Mouse (Mus musculus) MEL (cell line): ENCODE data around the gene Fam43b. TPM values are rescaled to one million over a fixed set of nuclear protein-coding genes. Genes with fewer than 3 reads are reported as not detected.

Source experiments
- DNase-seq: peaks from one replicate; pipeline ENCODE4 v3.0.0; 2011; ENCODE audit warnings: low read depth, low spot score
- H3K27ac ChIP-seq: 2 replicates; pipeline ENCODE4 v1.5.1; 2012; ENCODE audit warnings: low read depth, mild to moderate bottlenecking, control low read depth, low read length, moderate library complexity; ENCODE audit not compliant: control insufficient read depth
- H3K27me3 ChIP-seq, 2 experiments: fragments of 150-350 bp in 1 of 2; sonication (generic) in 1 of 2; 2 replicates each; pipeline ENCODE4 v1.6.1; 2012; ENCODE audit warnings: low read length in 2 of 2, mild to moderate bottlenecking in 2 of 2, improper control_type of control experiment in 1 of 2, moderate library complexity in 1 of 2; ENCODE audit not compliant: insufficient read depth in 2 of 2, control insufficient read depth in 1 of 2
- H3K36me3 ChIP-seq, 2 experiments: 2 replicates each; pipeline ENCODE4 v1.6.1; 2012 to 2014; ENCODE audit warnings: low read length in 2 of 2, improper control_type of control experiment in 1 of 2, inconsistent platforms in 1 of 2, mild to moderate bottlenecking in 1 of 2; ENCODE audit not compliant: insufficient read depth in 2 of 2, control insufficient read depth in 1 of 2
- H3K4me1 ChIP-seq, 2 experiments: fragments of 150-350 bp in 1 of 2; sonication (generic) in 1 of 2; 2 replicates each; pipeline ENCODE4 v1.6.1; 2012; ENCODE audit warnings: low read length in 2 of 2, improper control_type of control experiment in 1 of 2, mild to moderate bottlenecking in 1 of 2; ENCODE audit not compliant: insufficient read depth in 2 of 2, control insufficient read depth in 1 of 2
- H3K4me3 ChIP-seq, 2 experiments: fragments of 150-350 bp in 1 of 2; sonication (generic) in 1 of 2; 2 replicates each; pipeline ENCODE4 v1.5.1; 2012; ENCODE audit warnings: low read depth in 2 of 2, low read length in 2 of 2, mild to moderate bottlenecking in 2 of 2, moderate library complexity in 2 of 2, control low read depth in 1 of 2, improper control_type of control experiment in 1 of 2; ENCODE audit not compliant: control insufficient read depth in 1 of 2, insufficient read depth in 1 of 2
- H3K79me2 ChIP-seq: 2 replicates; pipeline ENCODE4 v1.6.1; 2012; ENCODE audit warnings: mild to moderate bottlenecking, low read length, moderate library complexity; ENCODE audit not compliant: control insufficient read depth, poor library complexity, insufficient read depth
- H3K9ac ChIP-seq: 2 replicates; pipeline ENCODE4 v1.6.1; 2012; ENCODE audit warnings: low read depth, mild to moderate bottlenecking, control low read depth, low read length, moderate library complexity; ENCODE audit not compliant: control insufficient read depth, poor library complexity, severe bottlenecking
- H3K9me3 ChIP-seq: fragments of 150-350 bp; sonication (generic); replicated peaks from 2 replicates; pipeline ENCODE4 v1.6.1; 2012; ENCODE audit warnings: mild to moderate bottlenecking, low read length, improper control_type of control experiment, moderate library complexity; ENCODE audit not compliant: insufficient read depth
- BHLHE40 ChIP-seq: IDR thresholded peaks from 2 replicates; pipeline ENCODE4 v1.6.1; 2012; ENCODE audit warnings: low read depth, mild to moderate bottlenecking, inconsistent platforms, low read length, improper control_type of control experiment, borderline replicate concordance
- CHD1 ChIP-seq: IDR thresholded peaks from 2 replicates; pipeline ENCODE4 v1.6.1; 2012; ENCODE audit warnings: low read depth, mild to moderate bottlenecking, inconsistent platforms, low read length, improper control_type of control experiment
- CTCF ChIP-seq, 3 experiments: IDR thresholded peaks in 2 of 3; conservative IDR thresholded peaks in 1 of 3; 2 replicates each; pipeline ENCODE4 v1.5.1; 2011 to 2012; ENCODE audit warnings: low read length in 3 of 3, low read depth in 2 of 3, mild to moderate bottlenecking in 2 of 3, improper control_type of control experiment in 1 of 3, inconsistent platforms in 1 of 3, mixed read lengths in 1 of 3, moderate library complexity in 1 of 3; ENCODE audit not compliant: control insufficient read depth in 1 of 3, insufficient read depth in 1 of 3, poor library complexity in 1 of 3, severe bottlenecking in 1 of 3
- ELF1 ChIP-seq: IDR thresholded peaks from 2 replicates; pipeline ENCODE4 v1.6.1; 2014; ENCODE audit warnings: low read depth, mild to moderate bottlenecking, inconsistent platforms, low read length, improper control_type of control experiment, moderate library complexity
- EP300 ChIP-seq, 2 experiments: IDR thresholded peaks; 2 replicates each; pipeline ENCODE4 v1.6.1; 2011; ENCODE audit warnings: improper control_type of control experiment in 2 of 2, low read length in 2 of 2, low read depth in 1 of 2, mild to moderate bottlenecking in 1 of 2
- ETS1 ChIP-seq: IDR thresholded peaks from 2 replicates; pipeline ENCODE4 v1.6.1; 2012; ENCODE audit warnings: low read depth, mild to moderate bottlenecking, inconsistent platforms, low read length, improper control_type of control experiment, moderate library complexity
- GABPA ChIP-seq: IDR thresholded peaks from 2 replicates; pipeline ENCODE4 v1.6.1; 2012; ENCODE audit warnings: low read depth, mild to moderate bottlenecking, inconsistent platforms, low read length, improper control_type of control experiment, moderate library complexity
- GATA1 ChIP-seq: IDR thresholded peaks from 2 replicates; pipeline ENCODE4 v1.6.1; 2011; ENCODE audit warnings: low read depth, low read length, improper control_type of control experiment
- HCFC1 ChIP-seq: IDR thresholded peaks from 2 replicates; pipeline ENCODE4 v1.6.1; 2012; ENCODE audit warnings: low read depth, mild to moderate bottlenecking, inconsistent platforms, low read length, improper control_type of control experiment, moderate library complexity
- JUND ChIP-seq: IDR thresholded peaks from 2 replicates; pipeline ENCODE4 v1.6.1; 2011; ENCODE audit warnings: low read depth, mild to moderate bottlenecking, improper control_type of control experiment, low read length
- MAFK ChIP-seq: IDR thresholded peaks from 2 replicates; pipeline ENCODE4 v1.6.1; 2011; ENCODE audit warnings: low read depth, mild to moderate bottlenecking, low read length, improper control_type of control experiment, borderline replicate concordance
- MAX ChIP-seq: IDR thresholded peaks from 2 replicates; pipeline ENCODE4 v1.6.1; 2011; ENCODE audit warnings: low read length, improper control_type of control experiment
- MEF2A ChIP-seq: IDR thresholded peaks from 2 replicates; pipeline ENCODE4 v1.6.1; 2014; ENCODE audit warnings: low read depth, mild to moderate bottlenecking, inconsistent platforms, low read length, improper control_type of control experiment; ENCODE audit not compliant: poor library complexity, insufficient replicate concordance, severe bottlenecking; ENCODE audit errors: extremely low read depth
- MXI1 ChIP-seq: IDR thresholded peaks from 2 replicates; pipeline ENCODE4 v1.6.1; 2011; ENCODE audit warnings: mild to moderate bottlenecking, low read depth, low read length, improper control_type of control experiment
- MYB ChIP-seq: IDR thresholded peaks from 2 replicates; pipeline ENCODE4 v1.6.1; 2011; ENCODE audit warnings: mild to moderate bottlenecking, low read depth, low read length, improper control_type of control experiment
- MYC ChIP-seq: IDR thresholded peaks from 2 replicates; pipeline ENCODE4 v1.6.1; 2011; ENCODE audit warnings: low read depth, mild to moderate bottlenecking, low read length, improper control_type of control experiment, moderate library complexity
- NELFE ChIP-seq: IDR thresholded peaks from 2 replicates; pipeline ENCODE4 v1.6.1; 2011; ENCODE audit warnings: low read depth, low read length, improper control_type of control experiment
- NRF1 ChIP-seq: IDR thresholded peaks from 2 replicates; pipeline ENCODE4 v1.6.1; 2014; ENCODE audit warnings: low read depth, mild to moderate bottlenecking, inconsistent platforms, low read length, improper control_type of control experiment, moderate library complexity; ENCODE audit not compliant: poor library complexity, insufficient read depth, severe bottlenecking
- POLR2AphosphoS5 ChIP-seq: IDR thresholded peaks from 2 replicates; pipeline ENCODE4 v1.6.1; 2012; ENCODE audit warnings: low read depth, borderline replicate concordance, mild to moderate bottlenecking, inconsistent platforms, low read length, moderate library complexity, mixed read lengths
- RAD21 ChIP-seq: IDR thresholded peaks from 2 replicates; pipeline ENCODE4 v1.6.1; 2011; ENCODE audit warnings: mild to moderate bottlenecking, low read depth, low read length, improper control_type of control experiment
- RCOR1 ChIP-seq: IDR thresholded peaks from 2 replicates; pipeline ENCODE4 v1.6.1; 2012; ENCODE audit warnings: low read depth, mild to moderate bottlenecking, inconsistent platforms, low read length, improper control_type of control experiment
- SIN3A ChIP-seq: IDR thresholded peaks from 2 replicates; pipeline ENCODE4 v1.6.1; 2012; ENCODE audit warnings: low read length, improper control_type of control experiment, inconsistent platforms
- TAL1 ChIP-seq: IDR thresholded peaks from 2 replicates; pipeline ENCODE4 v1.6.1; 2012; ENCODE audit warnings: mild to moderate bottlenecking, inconsistent platforms, low read length, moderate library complexity, mixed read lengths
- TCF12 ChIP-seq: IDR thresholded peaks from 2 replicates; pipeline ENCODE4 v1.6.1; 2014; ENCODE audit warnings: low read depth, mild to moderate bottlenecking, inconsistent platforms, low read length, improper control_type of control experiment, moderate library complexity
- UBTF ChIP-seq: IDR thresholded peaks from 2 replicates; pipeline ENCODE4 v1.6.1; 2012; ENCODE audit warnings: low read depth, mild to moderate bottlenecking, inconsistent platforms, low read length, improper control_type of control experiment, moderate library complexity, borderline replicate concordance; ENCODE audit not compliant: insufficient read depth
- USF1 ChIP-seq: IDR thresholded peaks from 2 replicates; pipeline ENCODE4 v1.6.1; 2014; ENCODE audit warnings: low read depth, mild to moderate bottlenecking, inconsistent platforms, low read length, improper control_type of control experiment, moderate library complexity
- ZC3H11A ChIP-seq: IDR thresholded peaks from 2 replicates; pipeline ENCODE4 v1.6.1; 2012; ENCODE audit warnings: low read depth, mild to moderate bottlenecking, inconsistent platforms, low read length, improper control_type of control experiment
- ZKSCAN1 ChIP-seq: IDR thresholded peaks from 2 replicates; pipeline ENCODE4 v1.6.1; 2012; ENCODE audit warnings: low read depth, mild to moderate bottlenecking, inconsistent platforms, low read length, improper control_type of control experiment, moderate library complexity
- ZNF384 ChIP-seq: IDR thresholded peaks from 2 replicates; pipeline ENCODE4 v1.6.1; 2012; ENCODE audit warnings: low read depth, mild to moderate bottlenecking, inconsistent platforms, low read length, improper control_type of control experiment
- polyA plus RNA-seq, 2 experiments: library from polyadenylated mRNA; stranded (reverse) in 1 of 2; unstranded in 1 of 2; fragments of >175 nt in 1 of 2; fragments of >200 nt in 1 of 2; gene quantifications; 2 replicates each; pipeline versions ENCODE4 v1.2.1 to v1.2.4; 2012; ENCODE audit warnings: low replicate concordance in 2 of 2, low read depth in 1 of 2; ENCODE audit not compliant: insufficient read length in 2 of 2, insufficient read depth in 1 of 2, missing spikeins in 1 of 2
- total RNA-seq: library from RNA; depleted of rRNA; stranded (reverse); fragments of 300-350 nt; gene quantifications from 2 replicates; pipeline ENCODE4 v1.2.3, GENCODE M21; 2012

The Fam43b gene
- total and polyA plus RNA-seq, 3 experiments: not detected

DNA sequence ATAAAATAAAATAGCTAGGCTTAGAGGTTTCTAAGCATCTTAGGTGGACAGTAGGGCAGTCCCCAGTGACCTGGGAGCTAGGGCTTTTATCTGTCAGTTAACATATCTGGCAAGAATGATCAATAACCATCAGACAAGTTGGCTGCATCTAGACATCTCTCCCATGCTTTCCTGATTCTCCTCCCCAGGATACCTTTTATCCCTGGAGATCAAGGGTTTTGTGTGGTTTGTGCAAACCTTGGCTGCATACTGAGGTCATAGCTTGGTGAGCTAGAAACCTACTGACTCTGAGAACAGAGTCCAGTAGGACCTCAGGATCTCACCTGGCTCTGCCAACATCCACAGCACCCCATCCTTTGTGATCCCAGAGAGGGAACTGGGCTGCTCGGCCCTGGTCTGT lies 49.0 kb downstream of the Fam43b start:
- Histone ChIP-seq H3K9me3 (no peaks in the 10 kb centered on the region), H3K4me3 (no peak overlapping the region), H3K27me3 (no peaks in the 10 kb centered on the region), H3K4me1 (peaks cover 10 to 22% of the 10 kb centered on the region in 2 experiments), H3K9ac (no peak overlapping the region), H3K36me3 (peaks cover 0 to 17% of the 10 kb centered on the region in 2 experiments; a peak in 2 of 4 replicates), H3K79me2 (no peaks in the 10 kb centered on the region), H3K27ac (no peak overlapping the region)
- no peak for DNase-seq
- TF ChIP-seq RAD21 (no peak), POLR2AphosphoS5 (no peak), MYB (no peak), EP300 (IDR thresholded peaks at IDR 0.05; ENCODE audit: low read depth in 1 of 2, low read length in 2 of 2) (no peak), MAFK (no peak), SIN3A (no peak), USF1 (no peak), NELFE (no peak), MEF2A (no peak), CTCF (IDR thresholded peaks at IDR 0.05 in 2 of 3, conservative IDR thresholded peaks at IDR 0.05 in 1 of 3; ENCODE audit: control insufficient read depth in 1 of 3, insufficient read depth in 1 of 3, low read depth in 2 of 3, low read length in 3 of 3, poor library complexity in 1 of 3, severe bottlenecking in 1 of 3) (no peak), TCF12 (no peak), CHD1 (no peak), JUND (no peak), ZNF384 (no peak), MYC (no peak), ZC3H11A (no peak), ZKSCAN1 (no peak), MAX (no peak), ELF1 (no peak)

DNA sequence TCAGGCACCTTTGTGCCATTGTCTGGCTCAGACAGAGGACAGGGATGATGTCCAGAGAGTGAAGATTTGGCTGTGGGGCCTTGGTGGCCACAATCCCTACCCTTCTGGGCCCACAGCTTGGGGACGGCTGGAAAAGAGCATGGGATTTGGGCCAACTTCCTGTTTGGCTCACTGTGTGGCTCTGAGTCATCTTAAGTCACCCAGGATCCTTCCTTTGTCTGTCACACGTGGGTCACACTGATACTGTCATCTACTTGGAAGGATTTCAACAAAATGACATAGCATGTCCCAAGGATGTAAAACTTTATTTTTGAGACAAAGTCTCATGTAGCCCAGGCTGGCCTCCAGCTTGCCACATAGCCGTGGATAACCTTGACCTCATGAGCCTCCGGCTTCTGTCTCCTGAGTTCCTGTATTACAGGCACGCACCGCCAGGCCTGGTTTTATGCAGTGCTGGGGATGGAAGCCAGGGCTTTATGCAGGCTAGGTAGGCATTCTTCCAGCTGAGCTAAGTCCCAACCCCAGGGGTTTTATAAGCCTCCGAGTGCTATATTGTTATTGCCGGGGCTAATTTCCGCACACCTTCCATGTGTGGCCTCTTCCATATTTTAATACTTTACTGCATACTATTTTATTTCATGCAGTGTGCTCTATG lies 51.3 kb downstream of the Fam43b start:
- Histone ChIP-seq H3K9me3 (no peaks in the 10 kb centered on the region), H3K27me3 (no peaks in the 10 kb centered on the region), H3K4me1 (peaks cover 14 to 30% of the 10 kb centered on the region in 2 experiments), H3K27ac (peak overlapping the region; percentile 55), H3K36me3 (peaks cover 0 to 22% of the 10 kb centered on the region in 2 experiments; a peak in 2 of 4 replicates), H3K4me3 (no peak overlapping the region), H3K9ac (no peak overlapping the region; the same call in 1 of the 2 replicates), H3K79me2 (no peaks in the 10 kb centered on the region)
- peak; percentile 92 for DNase-seq
- no peak for TF ChIP-seq ZC3H11A
- no peak for TF ChIP-seq GABPA
- TF ChIP-seq EP300 (IDR thresholded peaks at IDR 0.05; ENCODE audit: low read depth in 1 of 2, low read length in 2 of 2): peak; percentile 85 to 91
- 0 out of 2 replicates have a peak, but pooled peaks have one; percentile 46 for TF ChIP-seq RCOR1
- no peak for TF ChIP-seq UBTF
- peak; percentile 89 for TF ChIP-seq MAX
- TF ChIP-seq JUND: peak; percentile 84
- peak; percentile 71 for TF ChIP-seq ELF1
- TF ChIP-seq TCF12: peak; percentile 70
- TF ChIP-seq MYC: peak; percentile 95
- TF ChIP-seq HCFC1: peak; percentile 63
- peak; percentile 90 for TF ChIP-seq MXI1
- peak; percentile 73 for TF ChIP-seq USF1
- TF ChIP-seq NRF1: no peak
- peak; percentile 97 for TF ChIP-seq ETS1
- TF ChIP-seq TAL1: peak; percentile 64
- TF ChIP-seq BHLHE40: peak; percentile 83
- peak; percentile 57; the same call in 1 of the 2 replicates for TF ChIP-seq GATA1
- TF ChIP-seq SIN3A: peak; percentile 87
